Mouse (Mus musculus) myocyte (in vitro differentiated cells): ENCODE data around the gene Commd1.

ENCODE experiments used
- POLR2AphosphoS2 ChIP-seq: IDR thresholded peaks from one replicate; pipeline ENCODE4 v1.6.1; 2011; ENCODE audit warnings: low read depth, control low read depth; ENCODE audit not compliant: insufficient read length
- USF1 ChIP-seq: IDR thresholded peaks from one replicate; pipeline ENCODE4 v1.6.1; 2011; ENCODE audit warnings: low read depth, mild to moderate bottlenecking, control low read depth, moderate library complexity

DNA sequence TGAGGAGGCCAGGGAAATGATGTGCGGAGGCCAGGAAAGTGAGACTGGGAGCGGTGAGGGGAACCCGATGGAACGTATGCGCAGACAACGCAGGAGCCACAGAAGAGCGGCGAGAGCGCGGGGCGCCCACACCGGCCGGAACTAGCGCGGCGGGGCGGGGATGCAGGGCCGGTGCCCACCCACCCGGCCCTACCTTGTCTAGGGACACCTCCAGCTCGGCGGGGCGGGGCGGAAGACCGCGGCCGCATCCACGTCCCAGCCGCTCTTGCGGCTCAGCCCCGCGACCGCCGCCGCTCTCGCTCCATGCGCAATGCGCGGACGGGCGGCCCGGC is 122.9 kb downstream of the Commd1 start:
- TF ChIP-seq POLR2AphosphoS2 (no peak), USF1 (no peak)
